Mouse (Mus musculus) C2C12 (cell line): Measurements from ENCODE around the gene Mettl7a1. TPM values are rescaled to one million over a fixed set of nuclear protein-coding genes. Genes with fewer than 3 reads are reported as not detected.
"Not testable (repeated sequence)": the region's sequence is repeated elsewhere in the genome, so short reads cannot be mapped to it uniquely, and the experiment has no call there.

Experiments
- H3K27me3 ChIP-seq: one replicate; pipeline ENCODE4 v1.6.1; 2011; ENCODE audit not compliant: control insufficient read depth, insufficient read depth, insufficient read length
- H3K36me3 ChIP-seq: one replicate; pipeline ENCODE4 v1.6.1; 2011; ENCODE audit not compliant: control insufficient read depth, insufficient read depth
- H3K4me3 ChIP-seq: one replicate; pipeline ENCODE4 v1.5.1; 2011; ENCODE audit warnings: mild to moderate bottlenecking, control low read depth; ENCODE audit not compliant: poor library complexity, insufficient read depth, severe bottlenecking
- H3K79me2 ChIP-seq: one replicate; pipeline ENCODE4 v1.6.1; 2011; ENCODE audit not compliant: control insufficient read depth, insufficient read depth
- H3K79me3 ChIP-seq: one replicate; pipeline ENCODE4 v1.6.1; 2011; ENCODE audit warnings: low read depth, control low read depth
- H3ac ChIP-seq: one replicate; pipeline ENCODE3; 2011; ENCODE audit warnings: low read depth; ENCODE audit not compliant: control insufficient read depth, insufficient read length
- CEBPB ChIP-seq: IDR thresholded peaks from one replicate; pipeline ENCODE4 v1.6.1; 2011; ENCODE audit warnings: low read depth, mild to moderate bottlenecking, control low read depth, moderate library complexity
- CTCF ChIP-seq: IDR thresholded peaks from one replicate; pipeline ENCODE4 v1.5.1; 2011; ENCODE audit not compliant: control insufficient read depth, insufficient read depth, insufficient read length
- FOSL1 ChIP-seq: IDR thresholded peaks from one replicate; pipeline ENCODE4 v1.8.0; 2011; ENCODE audit warnings: mild to moderate bottlenecking, low read length; ENCODE audit not compliant: poor library complexity, insufficient read depth, severe bottlenecking
- MAX ChIP-seq: IDR thresholded peaks from one replicate; pipeline ENCODE4 v1.6.1; 2011; ENCODE audit warnings: mild to moderate bottlenecking, control low read depth
- MYOD1 ChIP-seq: IDR thresholded peaks from one replicate; pipeline ENCODE4 v1.6.1; 2011; ENCODE audit warnings: low read depth; ENCODE audit not compliant: control insufficient read depth, insufficient read length
- MYOG ChIP-seq: IDR thresholded peaks from one replicate; pipeline ENCODE4 v1.6.1; 2011; ENCODE audit not compliant: control insufficient read depth, insufficient read length; ENCODE audit errors: extremely low read depth
- USF1 ChIP-seq: IDR thresholded peaks from one replicate; pipeline ENCODE4 v1.6.1; 2011; ENCODE audit warnings: low read depth, mild to moderate bottlenecking, control low read depth, moderate library complexity
- polyA plus RNA-seq: library from polyadenylated mRNA; unstranded; fragments of >200 nt; fragmentation: generic; extraction: Trizol; gene quantifications from one replicate; pipeline ENCODE4 v1.2.1, GENCODE M21; 2012; ENCODE audit warnings: missing spikeins

The Mettl7a1 gene
- polyA plus RNA-seq, 1 experiment, result 4.5 TPM

GRCm38 (mm10) chr15:100306201-100306600, 2.3 kb downstream of the Mettl7a1 start:
- H3K27me3 ChIP-seq, result no peaks in the 10 kb centered on the region
- no peaks in the 10 kb centered on the region for H3K36me3 ChIP-seq
- no peaks in the 10 kb centered on the region for H3K79me3 ChIP-seq
- TF ChIP-seq MAX, result no peak
- no peak for TF ChIP-seq MYOG
- no peak for TF ChIP-seq MYOD1
- TF ChIP-seq FOSL1, result no peak
- H3ac ChIP-seq, result no peak overlapping the region
- no peak overlapping the region for H3K4me3 ChIP-seq
- H3K79me2 ChIP-seq, result no peaks in the 10 kb centered on the region

GRCm38 (mm10) chr15:100307438-100308096, 3.6 kb downstream of the Mettl7a1 start:
- not testable (repeated sequence) for H3K79me3 ChIP-seq, H3ac ChIP-seq, H3K4me3 ChIP-seq, H3K36me3 ChIP-seq, H3K27me3 ChIP-seq, H3K79me2 ChIP-seq

- Histone ChIP-seq H3K79me3 (no peaks in the 10 kb centered on the region), H3K4me3 (no peak overlapping the region), H3K36me3 (no peaks in the 10 kb centered on the region), H3ac (no peak overlapping the region), H3K27me3 (no peaks in the 10 kb centered on the region), H3K79me2 (no peaks in the 10 kb centered on the region)
- TF ChIP-seq MYOG (no peak), MYOD1 (no peak), MAX (no peak), CEBPB (no peak), FOSL1 (no peak)
Observed at GRCm38 (mm10) chr15:100312346-100312745, 8.4 kb downstream of the Mettl7a1 start.

- Histone ChIP-seq H3K79me2 (no peaks in the 10 kb centered on the region), H3K79me3 (no peaks in the 10 kb centered on the region), H3K27me3 (no peaks in the 10 kb centered on the region), H3K4me3 (no peak overlapping the region), H3K36me3 (no peaks in the 10 kb centered on the region), H3ac (no peak overlapping the region)
- TF ChIP-seq MYOG, result no peak
- TF ChIP-seq FOSL1, result no peak
- TF ChIP-seq CTCF, result no peak
- TF ChIP-seq MAX, result no peak
- no peak for TF ChIP-seq MYOD1
- no peak for TF ChIP-seq USF1
- TF ChIP-seq CEBPB, result no peak
Observed at GRCm38 (mm10) chr15:100314448-100315145, 10.7 kb downstream of the Mettl7a1 start.

- not testable (repeated sequence) for H3K36me3 ChIP-seq, H3K79me2 ChIP-seq, H3K4me3 ChIP-seq
Observed at GRCm38 (mm10) chr15:100318014-100318671, 14.2 kb downstream of the Mettl7a1 start.

GRCm38 (mm10) chr15:100319884-100320283, 15.9 kb downstream of the Mettl7a1 start:
- TF ChIP-seq FOSL1, result no peak
- TF ChIP-seq CTCF, result no peak
- TF ChIP-seq MAX, result no peak
- Histone ChIP-seq H3K4me3 (no peak overlapping the region), H3ac (no peak overlapping the region), H3K36me3 (no peaks in the 10 kb centered on the region), H3K27me3 (no peaks in the 10 kb centered on the region), H3K79me2 (no peaks in the 10 kb centered on the region), H3K79me3 (no peaks in the 10 kb centered on the region)

More at GRCm38 (mm10) chr15:100318014-100318671, 14.2 kb downstream of the Mettl7a1 start:
- not testable (repeated sequence) for H3ac ChIP-seq, H3K27me3 ChIP-seq, H3K79me3 ChIP-seq
